Mouse (Mus musculus): Measurements from ENCODE around the gene Gm28434.

Gm28434 gene

GRCm38 (mm10) chr5:87969201-87969600, at the start of gene Gm28434, which contains the start of gene 2310003L06Rik:
Gm28434 (plus strand) TSS chr5:87969517.
2310003L06Rik (plus strand) TSS chr5:87969459.
- DNase-seq (ENCODE audit: low read depth, low spot score) = no peak

- DNase-seq (ENCODE audit: low read depth, low spot score) = peak; percentile 26
These were observed 43.9 kb upstream of the Gm28434 start, which contains the start of gene Csn3 for GRCm38 (mm10) chr5:87925372-87925771. Csn3 (plus strand) TSS chr5:87925579.

GRCm38 (mm10) chr5:87931603-87932002, 37.7 kb upstream of the Gm28434 start:
- DNase-seq (ENCODE audit: low read depth, low spot score) = no peak

GRCm38 (mm10) chr5:87940752-87941151, 28.6 kb upstream of the Gm28434 start:
- no peak for DNase-seq (ENCODE audit: low read depth, low spot score)

GRCm38 (mm10) chr5:87942515-87942914, 26.8 kb upstream of the Gm28434 start:
- DNase-seq (ENCODE audit: low read depth, low spot score) = no peak

GRCm38 (mm10) chr5:87951836-87952235, 17.5 kb upstream of the Gm28434 start:
- DNase-seq (ENCODE audit: low read depth, low spot score) = no peak

- no peak for DNase-seq (ENCODE audit: low read depth, low spot score)
These were observed 9.8 kb downstream of the Gm28434 start, which contains the start of gene Cabs1 for GRCm38 (mm10) chr5:87979139-87979538. Cabs1 (plus strand) TSS chr5:87979439.

- DNase-seq (ENCODE audit: low read depth, low spot score) = no peak
These were observed 13.3 kb downstream of the Gm28434 start for GRCm38 (mm10) chr5:87982468-87983214.

- DNase-seq (ENCODE audit: low read depth, low spot score) = no peak
These were observed 32.9 kb downstream of the Gm28434 start, which contains the start of gene Smr3a for GRCm38 (mm10) chr5:88002249-88002648. Smr3a (plus strand) TSS chr5:88002549.

- DNase-seq (ENCODE audit: low read depth, low spot score) = no peak
These were observed 35.9 kb downstream of the Gm28434 start for GRCm38 (mm10) chr5:88005241-88005640.

Measured in forelimb bud, embryonic 11.5 days (tissue).